Mouse (Mus musculus) stomach, embryonic 14.5 days (tissue): ENCODE measurements around the gene Stx2. TPM values are rescaled to one million over a fixed set of nuclear protein-coding genes. Genes with fewer than 3 reads are reported as not detected.
"Not testable (repeated sequence)": the region's sequence is repeated elsewhere in the genome, so short reads cannot be mapped to it uniquely, and the experiment has no call there.

ENCODE experiments used
- ATAC-seq: fragments of 200-750 bp; cut with Nextera tagmentation; 2 replicates; pipeline ENCODE4 v1.8.0; 2017; ENCODE audit warnings: low read depth, moderate TSS enrichment; ENCODE audit not compliant: insufficient number of reproducible peaks, insufficient read depth, low FRiP score
- H3K27ac ChIP-seq: fragments of 300-500 bp; sonication (generic); 2 replicates; pipeline ENCODE4 v1.5.1; 2014; ENCODE audit warnings: mild to moderate bottlenecking, low read length, moderate library complexity, mixed read lengths
- H3K27me3 ChIP-seq: fragments of 300-500 bp; sonication (generic); 2 replicates; pipeline ENCODE4 v1.6.1; 2014; ENCODE audit warnings: low read length, control low read depth, mixed read lengths; ENCODE audit not compliant: control insufficient read depth, insufficient read depth
- H3K36me3 ChIP-seq: fragments of 300-500 bp; sonication (generic); 2 replicates; pipeline ENCODE4 v1.6.1; 2014; ENCODE audit warnings: mild to moderate bottlenecking, control low read depth, low read length, moderate library complexity, mixed read lengths; ENCODE audit not compliant: control insufficient read depth, insufficient read depth
- H3K4me1 ChIP-seq: fragments of 300-500 bp; sonication (generic); 2 replicates; pipeline ENCODE4 v1.6.1; 2014; ENCODE audit warnings: low read length, control low read depth, mixed read lengths; ENCODE audit not compliant: control insufficient read depth, insufficient read depth
- H3K4me2 ChIP-seq: fragments of 300-500 bp; sonication (generic); replicated peaks from 2 replicates; pipeline ENCODE4 v1.6.1; 2014; ENCODE audit warnings: low read depth, low read length, control low read depth
- H3K4me3 ChIP-seq: fragments of 300-500 bp; sonication (generic); 2 replicates; pipeline ENCODE4 v1.5.1; 2014; ENCODE audit warnings: low read depth, low read length, control low read depth
- H3K9ac ChIP-seq: fragments of 300-500 bp; sonication (generic); replicated peaks from 2 replicates; pipeline ENCODE4 v1.6.1; 2014; ENCODE audit warnings: low read depth, mild to moderate bottlenecking, control low read depth, low read length, moderate library complexity, mixed read lengths
- H3K9me3 ChIP-seq: fragments of 300-500 bp; sonication (generic); 2 replicates; pipeline ENCODE4 v1.6.1; 2016; ENCODE audit warnings: low read depth, low read length, control low read depth; ENCODE audit not compliant: control insufficient read depth
- WGBS: fragments of 180-500 bp; shearing (Covaris S2); extraction: QIAGEN DNeasy Blood & Tissue Kit; methylation state at CpG from one replicate; pipeline ENCODE4 v1.1.7; 2014; 5-methylcytosine and 5-hydroxymethylcytosine counted together
- polyA plus RNA-seq: library from polyadenylated mRNA; unstranded; fragments of >200 nt; fragmentation: Nextera tagmentation; extraction: Ambion mirVana; gene quantifications from 2 replicates; pipeline ENCODE4 v1.2.1, GENCODE M21; 2014

Gene Stx2
- polyA plus RNA-seq, 1 experiment from 2014 or later, result 29.6 TPM

DNA sequence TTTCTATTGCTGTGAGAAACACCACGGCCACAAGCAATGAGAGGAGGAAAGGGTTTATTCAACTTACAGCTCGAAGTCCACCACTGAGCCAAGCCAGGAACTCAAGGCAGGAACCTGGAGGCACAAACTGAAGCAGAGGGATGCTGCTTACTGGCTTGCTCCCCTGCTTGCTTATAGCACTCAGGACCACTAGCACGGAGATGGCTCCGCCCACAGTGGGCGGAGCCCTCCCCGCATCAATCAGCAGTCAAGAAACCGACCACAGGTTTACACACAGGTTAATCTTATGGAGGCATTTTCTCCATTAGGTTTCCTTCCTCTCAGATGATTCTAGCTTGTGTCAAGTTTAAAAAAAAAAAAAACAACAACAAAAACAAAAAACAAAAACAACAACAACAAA lies 27.5 kb downstream of the Stx2 start:
- H3K27me3 ChIP-seq, result no peaks in the 10 kb centered on the region
- 62% methylated on average over 7 of the region's 7 CpGs for WGBS
- no peak overlapping the region for H3K27ac ChIP-seq
- no peaks in the 10 kb centered on the region for H3K4me1 ChIP-seq
- no peak overlapping the region for H3K9ac ChIP-seq
- H3K4me2 ChIP-seq, result no peak overlapping the region
- no peaks in the 10 kb centered on the region; the same call in 1 of the 2 replicates for H3K9me3 ChIP-seq
- ATAC-seq, result no peak
- H3K4me3 ChIP-seq, result no peak overlapping the region
- H3K36me3 ChIP-seq, result no peaks in the 10 kb centered on the region; the same call in 1 of the 2 replicates

DNA sequence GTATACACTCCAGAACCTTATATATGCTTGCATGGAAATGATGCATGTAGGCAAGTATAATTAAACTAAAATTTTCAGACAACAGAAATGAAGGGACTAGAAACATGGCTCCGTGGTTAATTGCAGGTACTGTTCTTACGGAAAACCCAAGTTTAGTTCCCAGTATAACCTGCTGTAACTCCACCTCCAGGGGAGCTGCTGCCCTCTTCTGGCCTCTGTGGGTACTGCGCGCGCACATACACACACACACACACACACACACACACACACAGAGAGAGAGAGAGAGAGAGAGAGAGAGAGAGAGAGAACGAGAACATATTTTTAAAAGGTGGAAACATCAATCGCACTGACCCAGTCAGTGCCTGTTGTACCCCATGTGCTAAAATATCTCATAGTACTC lies 29.4 kb downstream of the Stx2 start:
- Histone ChIP-seq H3K36me3 (no peaks in the 10 kb centered on the region), H3K4me3 (no peak overlapping the region), H3K4me2 (no peak overlapping the region), H3K27me3 (no peaks in the 10 kb centered on the region), H3K9me3 (no peaks in the 10 kb centered on the region; the same call in 1 of the 2 replicates), H3K9ac (no peak overlapping the region), H3K27ac (no peak overlapping the region), H3K4me1 (no peaks in the 10 kb centered on the region)
- no peak for ATAC-seq
- WGBS, result 95% methylated on average over 7 of the region's 7 CpGs

DNA sequence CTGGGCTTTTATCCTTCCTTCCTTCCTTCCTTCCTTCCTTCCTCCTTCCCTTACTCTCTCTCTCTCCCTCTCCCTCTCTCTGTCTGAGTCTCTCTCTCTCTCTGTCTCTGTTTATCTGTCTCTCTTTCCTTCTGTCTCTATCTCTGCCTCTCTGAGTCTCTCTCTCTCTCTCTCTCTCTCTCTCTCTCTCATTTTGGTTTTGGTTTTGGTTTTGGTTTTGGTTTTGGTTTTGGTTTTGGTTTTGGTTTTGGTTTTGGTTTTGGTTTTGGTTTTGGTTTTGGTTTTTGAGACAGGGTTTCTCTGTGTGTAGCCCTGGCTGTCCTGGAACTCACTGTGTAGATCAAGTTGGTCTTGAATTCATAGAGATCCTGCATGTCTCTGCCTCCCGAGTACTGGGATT lies 30.9 kb downstream of the Stx2 start:
- H3K4me3 ChIP-seq, H3K36me3 ChIP-seq, ATAC-seq, H3K4me1 ChIP-seq, H3K27me3 ChIP-seq, H3K9me3 ChIP-seq, H3K9ac ChIP-seq, H3K27ac ChIP-seq, H3K4me2 ChIP-seq: not testable (repeated sequence)
- 67% methylated on average over 1 of the region's 1 CpGs for WGBS

DNA sequence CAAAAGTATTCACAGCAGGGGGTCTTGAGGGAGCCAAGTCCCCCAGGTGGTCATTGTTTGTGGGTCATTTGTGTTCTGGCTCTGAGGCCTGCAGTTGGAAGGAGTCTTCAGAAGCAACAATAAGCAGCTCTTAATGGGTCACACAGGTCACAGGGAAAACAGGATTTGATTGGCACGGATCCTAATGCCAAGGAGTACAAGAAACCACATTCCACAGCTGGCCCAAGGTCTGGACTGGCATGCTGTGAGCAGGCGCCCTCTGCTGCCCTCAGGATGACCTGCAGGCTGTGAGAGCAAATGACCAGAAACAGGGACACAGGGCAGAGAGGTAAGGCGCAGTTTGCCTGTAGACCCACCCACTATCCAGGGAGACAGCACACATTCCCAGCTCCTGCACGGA lies 32.1 kb downstream of the Stx2 start:
- Histone ChIP-seq H3K27me3 (no peaks in the 10 kb centered on the region), H3K4me1 (no peaks in the 10 kb centered on the region), H3K27ac (no peak overlapping the region), H3K36me3 (no peaks in the 10 kb centered on the region), H3K4me3 (no peak overlapping the region), H3K4me2 (no peak overlapping the region), H3K9me3 (no peaks in the 10 kb centered on the region; the same call in 1 of the 2 replicates), H3K9ac (no peak overlapping the region)
- no peak for ATAC-seq
- WGBS, result 28% methylated on average over 4 of the region's 4 CpGs

DNA sequence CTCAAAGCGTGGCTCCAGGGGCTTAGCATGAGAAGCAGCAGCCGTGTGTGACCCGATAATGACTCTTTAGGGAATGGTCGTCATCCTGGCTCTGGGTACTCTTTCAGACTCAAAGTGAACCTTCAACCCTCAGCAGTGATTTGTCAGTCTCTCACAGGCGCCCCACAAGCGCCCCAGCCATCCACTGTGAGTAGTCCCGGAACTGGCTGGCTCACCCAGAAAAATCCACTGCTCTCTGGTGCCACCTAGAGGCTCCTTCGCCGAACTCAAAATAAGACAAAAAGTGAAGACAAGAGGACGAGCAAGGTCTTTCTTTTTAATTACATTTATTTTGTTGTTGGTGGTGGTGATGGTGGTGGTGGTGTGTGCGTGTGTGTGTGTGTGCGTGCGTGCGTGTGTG lies 37.1 kb downstream of the Stx2 start:
- no peak overlapping the region for H3K4me2 ChIP-seq
- no peaks in the 10 kb centered on the region for H3K9me3 ChIP-seq
- WGBS, result 17% methylated on average over 14 of the region's 14 CpGs
- H3K36me3 ChIP-seq, result no peaks in the 10 kb centered on the region
- no peak overlapping the region for H3K27ac ChIP-seq
- no peak for ATAC-seq
- H3K9ac ChIP-seq, result no peak overlapping the region
- H3K4me1 ChIP-seq, result no peaks in the 10 kb centered on the region
- H3K4me3 ChIP-seq, result no peak overlapping the region
- H3K27me3 ChIP-seq, result no peaks in the 10 kb centered on the region

DNA sequence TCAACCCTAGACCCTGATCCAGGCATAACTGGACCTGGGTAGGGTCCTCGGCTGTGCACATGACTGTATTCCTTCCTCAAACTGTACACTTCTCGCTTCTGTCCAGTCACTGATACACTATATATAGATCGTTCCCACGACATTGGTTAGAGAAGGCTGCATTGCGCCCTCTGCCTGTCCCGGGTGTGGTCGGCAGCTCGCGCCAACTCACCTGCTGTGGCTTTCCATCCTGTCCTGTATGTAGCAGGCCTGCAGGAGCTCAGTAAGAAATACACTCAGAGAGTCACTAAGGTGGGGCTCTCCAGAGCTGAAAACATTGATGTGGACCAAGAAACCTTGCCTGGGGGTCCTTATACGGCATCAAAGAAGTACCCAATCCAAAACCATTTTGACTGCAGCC lies 37.5 kb downstream of the Stx2 start:
- H3K9me3 ChIP-seq, result no peaks in the 10 kb centered on the region
- no peak overlapping the region for H3K27ac ChIP-seq
- H3K4me2 ChIP-seq, result no peak overlapping the region
- no peak for ATAC-seq
- no peaks in the 10 kb centered on the region for H3K36me3 ChIP-seq
- H3K27me3 ChIP-seq, result no peaks in the 10 kb centered on the region
- H3K9ac ChIP-seq, result no peak overlapping the region
- H3K4me3 ChIP-seq, result no peak overlapping the region
- 69% methylated on average over 10 of the region's 10 CpGs for WGBS
- no peaks in the 10 kb centered on the region for H3K4me1 ChIP-seq

DNA sequence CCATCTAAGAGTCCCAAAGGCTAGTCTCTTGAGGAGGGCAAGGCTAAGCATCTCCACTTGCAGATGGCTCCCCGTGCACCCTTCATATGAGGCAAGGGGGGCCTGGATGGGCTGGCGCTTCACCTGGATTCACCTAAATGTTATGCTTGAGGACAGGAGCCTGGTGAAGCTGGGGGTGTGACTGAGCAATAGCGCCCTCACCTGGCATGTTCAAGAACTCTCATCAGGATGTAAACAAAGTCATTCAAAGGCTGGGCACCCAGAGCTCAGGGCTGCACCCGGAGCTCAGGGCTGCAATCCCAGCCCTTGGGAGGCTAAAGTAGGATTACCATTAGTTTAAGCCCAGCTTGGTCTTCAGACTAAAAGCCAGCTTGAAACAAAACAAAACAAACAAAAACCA lies 44.0 kb downstream of the Stx2 start:
- H3K9ac ChIP-seq, result no peak overlapping the region
- no peak overlapping the region for H3K27ac ChIP-seq
- H3K4me2 ChIP-seq, result no peak overlapping the region
- H3K27me3 ChIP-seq, result no peaks in the 10 kb centered on the region
- H3K4me1 ChIP-seq, result no peaks in the 10 kb centered on the region
- ATAC-seq, result no peak
- peaks cover 9% of the 10 kb centered on the region; the same call in 1 of the 2 replicates for H3K9me3 ChIP-seq
- no peak overlapping the region for H3K4me3 ChIP-seq
- no peaks in the 10 kb centered on the region for H3K36me3 ChIP-seq
- WGBS, result 50% methylated on average over 4 of the region's 4 CpGs

DNA sequence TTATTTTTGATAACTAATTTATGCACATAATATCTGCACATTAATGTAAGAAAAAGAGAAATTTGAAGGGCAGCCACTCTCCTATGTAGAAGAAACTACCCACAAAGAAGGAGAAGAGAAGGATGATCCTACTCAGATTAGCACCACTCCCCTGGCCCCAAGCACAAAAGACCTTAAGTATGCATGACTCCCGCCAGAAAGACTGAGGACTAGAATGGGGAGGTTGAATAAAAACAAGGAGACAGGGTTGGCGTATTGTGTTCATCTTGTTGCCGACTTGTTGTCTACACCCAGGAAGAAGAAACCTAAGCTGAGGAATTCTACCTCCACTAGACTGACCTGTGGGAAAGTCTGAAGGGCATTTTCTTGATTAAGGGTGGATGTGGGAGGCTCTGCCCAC lies 49.5 kb downstream of the Stx2 start:
- WGBS, result 76% methylated on average over 3 of the region's 3 CpGs
- Histone ChIP-seq H3K36me3 (no peaks in the 10 kb centered on the region), H3K27me3 (no peaks in the 10 kb centered on the region), H3K9ac (no peak overlapping the region), H3K27ac (no peak overlapping the region), H3K4me2 (no peak overlapping the region), H3K4me3 (no peak overlapping the region), H3K9me3 (peaks cover 12% of the 10 kb centered on the region; the same call in 1 of the 2 replicates), H3K4me1 (no peaks in the 10 kb centered on the region)
- ATAC-seq, result no peak

DNA sequence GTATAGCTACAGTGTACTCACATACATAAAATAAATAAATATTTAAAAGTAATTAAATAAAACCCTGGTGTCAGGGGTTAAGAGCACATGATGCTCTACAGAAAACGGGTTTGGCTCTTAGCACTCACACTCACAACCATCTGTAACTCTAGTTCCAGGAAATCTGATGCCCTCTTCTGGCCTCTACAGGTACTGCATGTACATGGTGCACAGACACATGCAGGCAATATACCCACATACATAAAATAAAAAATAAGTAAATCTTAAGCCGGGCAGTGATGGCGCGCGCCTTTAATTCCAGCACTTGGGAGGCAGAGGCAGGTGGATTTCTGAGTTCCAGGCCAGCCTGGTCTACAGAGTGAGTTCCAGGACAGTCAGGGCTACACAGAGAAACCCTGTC lies 54.0 kb downstream of the Stx2 start:
- WGBS, result 86% methylated on average over 5 of the region's 5 CpGs

More for the DNA sequence above, 54.0 kb downstream of the Stx2 start:
- not testable (repeated sequence) for H3K4me3 ChIP-seq, H3K9me3 ChIP-seq, H3K4me2 ChIP-seq, H3K4me1 ChIP-seq, H3K36me3 ChIP-seq, H3K27me3 ChIP-seq, ATAC-seq, H3K9ac ChIP-seq, H3K27ac ChIP-seq
